ENCODE assay signal across 8 mouse cellular contexts in the genomic region with DNA sequence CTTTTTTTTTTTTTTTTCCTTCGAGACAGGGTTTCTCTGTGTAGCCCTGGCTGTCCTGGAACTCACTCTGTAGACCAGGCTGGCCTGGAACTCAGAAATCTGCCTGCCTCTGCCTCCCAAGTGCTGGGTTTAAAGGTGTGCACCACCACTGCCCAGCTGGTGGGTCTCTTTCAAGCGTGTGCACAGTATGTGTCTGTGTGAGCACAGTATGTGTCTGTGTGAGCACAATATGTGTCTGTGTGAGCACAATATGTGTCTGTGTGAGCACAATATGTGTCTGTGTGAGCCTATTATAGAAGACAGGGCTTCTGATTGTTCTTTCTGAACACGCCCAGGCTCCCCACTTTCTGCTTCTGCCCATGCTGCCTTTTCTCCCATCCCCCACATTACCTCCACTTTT.
A peak's percentile ranks its signal among the peaks of the same experiment; 100 is the strongest.
DNase-seq lines count a peak whose midpoint lies in the region; ATAC-seq and TF ChIP-seq lines count a peak whose summit lies in the region.
"Not testable (repeated sequence)": the region's sequence is repeated elsewhere in the genome, so short reads cannot be mapped to it uniquely, and the experiment has no call there.

No protein-coding gene starts in this region.

- not testable (repeated sequence) for DNase-seq in cerebellum, adult 2 months; hindbrain, postnatal 0 days (ENCODE audit: low spot score); layer of hippocampus, adult 2 months (ENCODE audit: low spot score in 2 of 2); neural tube, embryonic 11.5 days (ENCODE audit: low spot score); thymus, adult 2 months

- not testable (repeated sequence) for H3K27me3 ChIP-seq in cerebellum, adult 2 months (ENCODE audit: control insufficient read depth, insufficient read depth, low read length); forebrain, embryonic 15.5 days; heart, embryonic 15.5 days; hindbrain, postnatal 0 days (ENCODE audit: insufficient read depth, low read length); neural tube, embryonic 11.5 days (ENCODE audit: control insufficient read depth, insufficient read depth, low read length); thymus, adult 2 months (ENCODE audit: control insufficient read depth, insufficient read depth, low read length)

- TF ChIP-seq CTCF in cerebellum, adult 2 months (IDR thresholded peaks at IDR 0.05; ENCODE audit: borderline replicate concordance, insufficient read depth, low read depth, low read length); hindbrain, postnatal 0 days (IDR thresholded peaks at IDR 0.05; ENCODE audit: low read depth); layer of hippocampus, adult 2 months (conservative IDR thresholded peaks at IDR 0.05); thymus, adult 2 months (IDR thresholded peaks at IDR 0.05; ENCODE audit: borderline replicate concordance, control insufficient read depth, extremely low read depth, insufficient read depth, low read length, poor library complexity): not testable (repeated sequence)

- not testable (repeated sequence) for H3K9ac ChIP-seq in forebrain, embryonic 15.5 days (replicated peaks); heart, embryonic 15.5 days; hindbrain, postnatal 0 days (replicated peaks; ENCODE audit: low read length); neural tube, embryonic 11.5 days (ENCODE audit: low read length)

- not testable (repeated sequence) for H3K36me3 ChIP-seq in forebrain, embryonic 15.5 days; heart, embryonic 15.5 days; hindbrain, postnatal 0 days (ENCODE audit: insufficient read depth, low read length); macrophage (ENCODE audit: inconsistent target); neural tube, embryonic 11.5 days (ENCODE audit: control insufficient read depth, insufficient read depth, low read length); thymus, adult 2 months (ENCODE audit: control insufficient read depth, insufficient read depth, low read length)

- peaks cover 16% of the 10 kb centered on the region for H3K4me1 ChIP-seq in cerebellum, adult 2 months (ENCODE audit: control insufficient read depth, insufficient read depth, low read length)
- H3K4me1 ChIP-seq in forebrain, embryonic 15.5 days, result peaks cover 32% of the 10 kb centered on the region
- H3K4me1 ChIP-seq in heart, embryonic 15.5 days (replicated peaks), result peaks cover 46% of the 10 kb centered on the region
- H3K4me1 ChIP-seq in hindbrain, postnatal 0 days (ENCODE audit: insufficient read depth, low read length), result peaks cover 17% of the 10 kb centered on the region
- peaks cover 22% of the 10 kb centered on the region for H3K4me1 ChIP-seq in neural tube, embryonic 11.5 days (ENCODE audit: control insufficient read depth, insufficient read depth, low read length)
- peaks cover 22% of the 10 kb centered on the region for H3K4me1 ChIP-seq in thymus, adult 2 months (replicated peaks; ENCODE audit: control insufficient read depth, insufficient read depth, low read length)

- WGBS in cerebellum, adult 2 months, result 32% methylated on average over 3 of the region's 3 CpGs
- 57% methylated on average over 3 of the region's 3 CpGs for WGBS in forebrain, embryonic 15.5 days
- 76% methylated on average over 3 of the region's 3 CpGs for WGBS in heart, embryonic 15.5 days
- WGBS in hindbrain, postnatal 0 days, result 30% methylated on average over 3 of the region's 3 CpGs
- 72% methylated on average over 2 of the region's 3 CpGs for WGBS in macrophage (ENCODE audit: missing documents)
- WGBS in neural tube, embryonic 11.5 days, result 59% methylated on average over 3 of the region's 3 CpGs
- WGBS in thymus, adult 2 months, result 68% methylated on average over 3 of the region's 3 CpGs

- H3K4me2 ChIP-seq in forebrain, embryonic 15.5 days (replicated peaks), result peak overlapping the region; percentile 17; the same call in 1 of the 2 replicates
- not testable (repeated sequence) for H3K4me2 ChIP-seq in heart, embryonic 15.5 days; neural tube, embryonic 11.5 days (ENCODE audit: low read depth)
- peak overlapping the region; percentile 28 for H3K4me2 ChIP-seq in hindbrain, postnatal 0 days (ENCODE audit: low read depth, low read length)

- H3K27ac ChIP-seq in cerebellum, adult 2 months (ENCODE audit: insufficient read depth, low read length), result 0 out of 2 replicates have a peak overlapping the region, but pooled peaks have one; percentile 51
- peak overlapping the region; percentile 81 for H3K27ac ChIP-seq in forebrain, embryonic 15.5 days (replicated peaks)
- H3K27ac ChIP-seq in heart, embryonic 15.5 days, result peak overlapping the region; percentile 31; the same call in 1 of the 2 replicates
- H3K27ac ChIP-seq in hindbrain, postnatal 0 days, result peak overlapping the region; percentile 94
- H3K27ac ChIP-seq in layer of hippocampus, adult 2 months, result peak overlapping the region; percentile 97
- H3K27ac ChIP-seq in macrophage, result peak overlapping the region; percentile 89
- H3K27ac ChIP-seq in neural tube, embryonic 11.5 days (ENCODE audit: low read depth, low read length), result peak overlapping the region; percentile 86
- H3K27ac ChIP-seq in thymus, adult 2 months (ENCODE audit: control insufficient read depth, insufficient read depth, low read length), result peak overlapping the region; percentile 12

- not testable (repeated sequence) for H3K79me2 ChIP-seq in macrophage (ENCODE audit: inconsistent target)

- not testable (repeated sequence) for H3K4me3 ChIP-seq in cerebellum, adult 2 months (replicated peaks; ENCODE audit: insufficient read depth, low read depth, low read length); forebrain, embryonic 15.5 days; heart, embryonic 15.5 days; hindbrain, postnatal 0 days (ENCODE audit: low read length); layer of hippocampus, adult 2 months; macrophage (ENCODE audit: inconsistent target); neural tube, embryonic 11.5 days (ENCODE audit: low read depth, low read length); thymus, adult 2 months (ENCODE audit: control insufficient read depth, insufficient read depth, low read length)

- not testable (repeated sequence) for H3K9me3 ChIP-seq in forebrain, embryonic 15.5 days; heart, embryonic 15.5 days (replicated peaks); hindbrain, postnatal 0 days (ENCODE audit: low read length); neural tube, embryonic 11.5 days (ENCODE audit: control insufficient read depth, low read length)

- TF ChIP-seq POLR2A in cerebellum, adult 2 months (IDR thresholded peaks at IDR 0.05; ENCODE audit: borderline replicate concordance, insufficient read depth, low read length); thymus, adult 2 months (IDR thresholded peaks at IDR 0.05; ENCODE audit: control insufficient read depth, extremely low read depth, insufficient read depth, low read length, poor library complexity): not testable (repeated sequence)

- peak; percentile 60; the same call in 1 of the 2 replicates for ATAC-seq in forebrain, embryonic 15.5 days (replicated peaks)
- not testable (repeated sequence) for ATAC-seq in heart, embryonic 15.5 days (replicated peaks; ENCODE audit: insufficient number of reproducible peaks, insufficient read depth, low FRiP score, low read depth)
- ATAC-seq in hindbrain, postnatal 0 days, result peak; percentile 44; the same call in 1 of the 2 replicates
- 0 out of 2 replicates have a peak, but pooled peaks have one; percentile 43 for ATAC-seq in neural tube, embryonic 11.5 days (ENCODE audit: insufficient read depth, low FRiP score, low TSS enrichment)

Comparison
In these comparisons a context has a peak if more than half of its experiments do, and no peak if none do; other contexts are left out.
1. H3K27ac ChIP-seq: peak in every context shown above with its lines; median percentile 97 in layer of hippocampus, adult 2 months; 94 in hindbrain, postnatal 0 days; 89 in macrophage; 86 in neural tube, embryonic 11.5 days; 81 in forebrain, embryonic 15.5 days; 51 in cerebellum, adult 2 months; 31 in heart, embryonic 15.5 days; 12 in thymus, adult 2 months.